Mouse (Mus musculus) myocyte (in vitro differentiated cells): Measurements from ENCODE around the gene Selenon. TPM values are rescaled to one million over a fixed set of nuclear protein-coding genes. Genes with fewer than 3 reads are reported as not detected.

ENCODE experiments used
- H3K27me3 ChIP-seq: one replicate; pipeline ENCODE4 v1.6.1; 2011; ENCODE audit not compliant: control insufficient read depth, insufficient read depth, insufficient read length
- H3K36me3 ChIP-seq: one replicate; pipeline ENCODE4 v1.6.1; 2011; ENCODE audit not compliant: control insufficient read depth, insufficient read depth
- H3K4me2 ChIP-seq: one replicate; pipeline ENCODE4 v1.6.1; 2011; ENCODE audit warnings: low read depth, control low read depth
- H3K4me3 ChIP-seq: one replicate; pipeline ENCODE4 v1.5.1; 2011; ENCODE audit warnings: mild to moderate bottlenecking, control low read depth, moderate library complexity
- H3K79me2 ChIP-seq: one replicate; pipeline ENCODE4 v1.6.1; 2011; ENCODE audit not compliant: control insufficient read depth, insufficient read depth
- H3ac ChIP-seq: one replicate; pipeline ENCODE4 v1.6.1; 2011; ENCODE audit not compliant: control insufficient read depth, insufficient read length
- CEBPB ChIP-seq: IDR thresholded peaks from 2 replicates; pipeline ENCODE4 v1.6.1; 2011; ENCODE audit warnings: mild to moderate bottlenecking, moderate library complexity; ENCODE audit not compliant: poor library complexity, insufficient read depth, severe bottlenecking
- E2F4 ChIP-seq: IDR thresholded peaks from one replicate; pipeline ENCODE4 v1.6.1; 2011; ENCODE audit warnings: mild to moderate bottlenecking, control low read depth, moderate library complexity; ENCODE audit not compliant: insufficient read depth
- MAX ChIP-seq: IDR thresholded peaks from one replicate; pipeline ENCODE4 v1.6.1; 2011; ENCODE audit warnings: low read depth, mild to moderate bottlenecking, control low read depth
- MYOD1 ChIP-seq, 3 experiments: IDR thresholded peaks; one replicate each; pipeline ENCODE4 v1.6.1; 2011; ENCODE audit warnings: control low read depth in 2 of 3, low read depth in 2 of 3, mild to moderate bottlenecking in 2 of 3, moderate library complexity in 1 of 3; ENCODE audit not compliant: insufficient read length in 2 of 3, control insufficient read depth in 1 of 3
- MYOG ChIP-seq, 3 experiments: IDR thresholded peaks; one replicate each; pipeline ENCODE4 v1.6.1; 2011; ENCODE audit warnings: control low read depth in 2 of 3, low read depth in 2 of 3, mild to moderate bottlenecking in 2 of 3; ENCODE audit not compliant: insufficient read length in 2 of 3, control insufficient read depth in 1 of 3, insufficient read depth in 1 of 3
- POLR2A ChIP-seq: IDR thresholded peaks from one replicate; pipeline ENCODE4 v1.6.1; 2011; ENCODE audit warnings: low read depth, mild to moderate bottlenecking, control low read depth, moderate library complexity; ENCODE audit not compliant: insufficient read length
- POLR2AphosphoS2 ChIP-seq: IDR thresholded peaks from one replicate; pipeline ENCODE4 v1.6.1; 2011; ENCODE audit warnings: low read depth, control low read depth; ENCODE audit not compliant: insufficient read length
- REST ChIP-seq: IDR thresholded peaks from one replicate; pipeline ENCODE4 v1.6.1; 2011; ENCODE audit warnings: mild to moderate bottlenecking, control low read depth, moderate library complexity; ENCODE audit not compliant: insufficient read depth, insufficient read length
- SRF ChIP-seq: IDR thresholded peaks from one replicate; pipeline ENCODE4 v1.6.1; 2011; ENCODE audit warnings: low read depth; ENCODE audit not compliant: control insufficient read depth, insufficient read length
- TCF12 ChIP-seq: IDR thresholded peaks from one replicate; pipeline ENCODE4 v1.6.1; 2011; ENCODE audit warnings: mild to moderate bottlenecking, control low read depth; ENCODE audit not compliant: poor library complexity, insufficient read depth, severe bottlenecking
- TCF3 ChIP-seq: IDR thresholded peaks from one replicate; pipeline ENCODE4 v1.6.1; 2011; ENCODE audit warnings: low read depth, control low read depth; ENCODE audit not compliant: insufficient read length
- USF1 ChIP-seq: IDR thresholded peaks from one replicate; pipeline ENCODE4 v1.6.1; 2011; ENCODE audit warnings: low read depth, mild to moderate bottlenecking, control low read depth, moderate library complexity
- polyA plus RNA-seq: library from polyadenylated mRNA; unstranded; fragments of >200 nt; fragmentation: generic; extraction: Trizol; gene quantifications from one replicate; pipeline ENCODE4 v1.2.1, GENCODE M21; 2012; ENCODE audit warnings: missing spikeins

Selenon gene
- polyA plus RNA-seq, 1 experiment = 35.7 TPM

DNA sequence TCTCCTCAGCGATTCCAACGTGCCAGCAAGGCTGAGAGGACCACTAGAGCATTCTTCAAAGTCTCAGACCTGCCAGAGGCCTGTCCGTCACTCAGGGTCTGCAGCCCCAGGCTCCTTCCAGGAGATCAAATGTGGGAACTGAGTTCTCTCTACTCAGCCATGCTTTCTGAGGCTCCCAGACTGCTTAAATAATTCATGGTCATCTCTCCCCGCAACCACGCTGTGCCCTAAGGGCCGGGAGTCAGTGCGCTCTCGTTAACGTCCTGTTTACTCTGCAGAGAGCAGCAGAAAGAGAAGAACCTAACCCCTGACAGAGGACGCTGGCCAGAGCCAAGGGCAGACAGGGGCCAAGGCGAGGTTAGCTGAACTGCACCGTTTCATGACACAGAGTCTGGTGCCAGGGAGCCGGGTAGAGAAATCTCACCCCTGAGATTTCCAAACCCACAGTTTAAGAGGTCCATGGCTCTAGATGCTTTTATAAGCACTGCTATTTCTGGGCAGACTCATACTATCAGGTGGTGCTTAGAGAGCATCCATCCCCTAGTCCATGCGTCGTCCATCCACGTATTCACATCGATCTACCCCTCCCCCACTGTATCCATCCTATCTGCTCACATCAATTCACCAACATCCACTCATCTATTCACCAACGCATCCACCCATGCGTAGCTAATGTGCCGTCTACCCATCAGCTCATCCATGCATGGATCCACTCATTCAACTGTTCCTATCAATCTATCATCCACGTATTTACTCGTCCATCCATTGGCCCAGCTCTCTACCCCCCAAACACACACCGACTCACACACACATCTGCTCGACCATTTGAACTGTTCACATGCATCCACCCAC lies 20.7 kb upstream of the Selenon start:
- H3K27me3 ChIP-seq = no peaks in the 10 kb centered on the region
- no peak overlapping the region for H3ac ChIP-seq
- no peak for TF ChIP-seq E2F4
- no peak for TF ChIP-seq MYOG (IDR thresholded peaks at IDR 0.05; ENCODE audit: control insufficient read depth in 1 of 3, insufficient read depth in 1 of 3, insufficient read length in 2 of 3, low read depth in 2 of 3)
- no peak for TF ChIP-seq REST
- no peak for TF ChIP-seq MAX
- no peak for TF ChIP-seq POLR2AphosphoS2
- TF ChIP-seq POLR2A = no peak
- TF ChIP-seq SRF = no peak
- TF ChIP-seq MYOD1 (IDR thresholded peaks at IDR 0.05; ENCODE audit: control insufficient read depth in 1 of 3, insufficient read length in 2 of 3, low read depth in 2 of 3) = no peak
- TF ChIP-seq CEBPB = no peak
- TF ChIP-seq TCF3 = no peak
- TF ChIP-seq USF1 = no peak
- TF ChIP-seq TCF12 = no peak
- H3K36me3 ChIP-seq = peaks cover 4% of the 10 kb centered on the region
- H3K4me2 ChIP-seq = no peak overlapping the region
- no peaks in the 10 kb centered on the region for H3K79me2 ChIP-seq
- H3K4me3 ChIP-seq = no peak overlapping the region

DNA sequence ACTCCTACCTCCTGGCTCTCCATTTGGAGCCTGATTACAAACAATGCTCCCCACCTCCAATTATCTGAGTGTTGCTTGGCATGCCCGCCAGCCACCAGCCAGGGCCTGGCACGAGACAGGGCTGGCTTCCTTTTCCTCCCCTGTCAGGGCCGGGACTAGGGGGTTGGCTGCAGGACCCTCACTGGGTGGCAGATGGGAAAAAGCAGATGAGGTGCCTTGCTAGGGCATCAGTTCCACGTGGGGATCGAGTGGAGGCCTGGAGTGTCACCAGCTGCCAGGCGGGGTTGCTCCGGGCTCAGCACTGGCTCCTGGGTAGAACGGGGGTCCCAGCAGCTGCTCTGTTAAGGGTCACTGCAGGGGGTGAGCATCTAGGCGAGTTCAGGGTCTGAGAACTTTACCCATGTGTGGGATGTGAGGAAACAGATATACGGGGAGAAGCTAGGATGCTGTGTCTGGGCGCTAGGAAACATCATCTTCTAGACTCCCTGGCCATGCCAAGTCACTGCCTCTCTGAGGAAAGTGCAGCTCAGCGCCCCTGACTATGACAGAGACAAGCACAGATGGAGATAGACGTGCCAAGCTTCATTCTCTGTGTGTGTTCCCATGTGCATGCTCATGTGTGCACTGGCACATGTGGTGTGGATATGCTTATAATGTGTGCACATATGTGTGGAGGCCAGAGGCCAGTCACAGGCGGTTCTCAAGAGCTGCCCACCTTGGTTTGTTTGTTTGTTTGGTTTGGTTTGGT lies 18.9 kb upstream of the Selenon start:
- Histone ChIP-seq H3K79me2 (no peaks in the 10 kb centered on the region), H3K4me2 (no peak overlapping the region), H3K36me3 (no peaks in the 10 kb centered on the region), H3ac (no peak overlapping the region), H3K4me3 (no peak overlapping the region), H3K27me3 (no peaks in the 10 kb centered on the region)
- TF ChIP-seq MYOD1 (IDR thresholded peaks at IDR 0.05; ENCODE audit: control insufficient read depth in 1 of 3, insufficient read length in 2 of 3, low read depth in 2 of 3) = no peak
- TF ChIP-seq TCF12 = no peak
- no peak for TF ChIP-seq TCF3
- no peak for TF ChIP-seq MAX
- TF ChIP-seq MYOG (IDR thresholded peaks at IDR 0.05; ENCODE audit: control insufficient read depth in 1 of 3, insufficient read depth in 1 of 3, insufficient read length in 2 of 3, low read depth in 2 of 3) = no peak
- no peak for TF ChIP-seq SRF
- no peak for TF ChIP-seq E2F4
- TF ChIP-seq POLR2A = no peak
- TF ChIP-seq CEBPB = no peak
- no peak for TF ChIP-seq USF1
- TF ChIP-seq REST = no peak
- TF ChIP-seq POLR2AphosphoS2 = no peak

DNA sequence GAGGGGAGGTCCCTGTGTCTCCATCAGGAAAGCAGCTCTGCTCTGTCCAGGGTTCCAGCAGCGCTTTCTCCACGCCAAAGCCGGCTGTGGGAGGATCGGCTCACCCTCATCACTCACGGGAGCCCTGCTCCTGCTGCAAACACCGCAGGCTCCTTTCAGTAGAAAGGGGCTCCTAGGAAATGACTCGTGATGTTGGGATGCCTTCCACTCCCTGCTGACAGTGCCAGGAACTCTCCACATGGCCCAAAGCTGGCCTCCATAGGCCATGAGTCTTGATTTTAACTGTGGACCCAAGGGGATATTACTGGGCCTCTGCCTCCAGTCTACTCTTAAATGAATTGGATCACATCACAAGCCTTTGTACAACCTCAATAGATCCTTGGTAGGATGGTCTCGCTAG lies 17.9 kb upstream of the Selenon start:
- Histone ChIP-seq H3K79me2 (no peaks in the 10 kb centered on the region), H3K4me3 (no peak overlapping the region), H3K27me3 (no peaks in the 10 kb centered on the region), H3K4me2 (no peak overlapping the region), H3ac (no peak overlapping the region), H3K36me3 (no peaks in the 10 kb centered on the region)
- TF ChIP-seq CEBPB (no peak), POLR2AphosphoS2 (no peak), TCF12 (no peak), USF1 (no peak), TCF3 (no peak), SRF (no peak), E2F4 (no peak)

DNA sequence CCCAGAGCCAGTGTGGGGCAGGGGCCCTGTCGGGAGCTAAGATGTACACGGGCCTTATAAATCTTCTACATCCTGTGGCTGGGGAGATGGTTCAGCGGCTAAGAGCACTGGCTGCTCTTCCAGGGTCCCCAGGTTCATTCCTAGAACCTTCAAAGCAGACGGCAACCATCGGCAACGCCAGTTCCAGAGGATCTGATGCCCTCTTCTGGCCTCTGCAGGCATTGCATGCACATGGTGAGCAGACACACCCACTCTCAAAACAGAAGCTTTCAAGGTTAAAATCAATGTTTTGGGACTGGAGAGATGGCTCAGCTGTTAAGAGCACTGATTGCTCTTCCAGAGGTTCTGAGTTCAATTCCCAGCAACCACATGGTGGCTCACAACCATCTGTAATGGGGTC lies 17.2 kb upstream of the Selenon start:
- H3K4me2 ChIP-seq = no peak overlapping the region
- H3ac ChIP-seq = no peak overlapping the region
- H3K4me3 ChIP-seq = no peak overlapping the region
- H3K36me3 ChIP-seq = no peaks in the 10 kb centered on the region
- H3K27me3 ChIP-seq = no peaks in the 10 kb centered on the region
- no peaks in the 10 kb centered on the region for H3K79me2 ChIP-seq
- TF ChIP-seq CEBPB (no peak), MYOG (IDR thresholded peaks at IDR 0.05; ENCODE audit: control insufficient read depth in 1 of 3, insufficient read depth in 1 of 3, insufficient read length in 2 of 3, low read depth in 2 of 3) (no peak), TCF12 (no peak), SRF (no peak), MAX (no peak), POLR2A (no peak), REST (no peak)
